Mouse (Mus musculus) lung, postnatal 0 days (tissue): ENCODE results near the gene Tspan5.
A peak's percentile ranks its signal among the peaks of the same experiment; 100 is the strongest.

ENCODE experiments used
- CTCF ChIP-seq: IDR thresholded peaks from 2 replicates; pipeline ENCODE4 v1.5.1; 2016; ENCODE audit warnings: antibody characterized with exemption, mild to moderate bottlenecking
- EP300 ChIP-seq: IDR thresholded peaks from 2 replicates; pipeline ENCODE4 v1.6.1; 2016; ENCODE audit warnings: antibody characterized with exemption, mild to moderate bottlenecking, control low read depth

DNA sequence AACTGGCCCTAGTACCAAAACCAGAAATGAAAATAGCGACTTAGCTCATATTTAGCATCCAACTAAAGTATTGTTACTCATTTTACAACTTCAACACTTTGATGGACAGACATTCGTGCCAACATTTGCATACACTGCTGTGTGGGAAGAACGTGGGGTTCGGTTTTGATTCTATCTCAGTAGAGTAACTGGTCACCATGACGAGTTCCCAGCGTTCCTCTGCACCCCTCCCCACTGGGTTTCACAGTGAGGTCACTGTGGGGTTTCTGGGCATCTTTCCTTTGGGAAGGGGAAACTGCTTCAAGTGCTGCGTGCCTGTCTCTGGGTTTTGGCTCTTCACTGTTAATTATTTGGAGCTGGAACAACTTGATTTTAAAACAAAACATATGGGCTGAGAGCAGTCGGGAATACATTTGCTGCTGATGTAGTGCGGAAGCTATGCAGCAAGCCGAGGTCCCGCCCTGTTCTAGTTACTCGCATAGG lies 122.2 kb downstream of the Tspan5 start:
- TF ChIP-seq CTCF (no peak), EP300 (peak; percentile 50; the same call in 1 of the 2 replicates)
